Mouse (Mus musculus): ENCODE data around the gene Unc93a. TPM values are rescaled to one million over a fixed set of nuclear protein-coding genes. Genes with fewer than 3 reads are reported as not detected.
"Not testable (repeated sequence)": the region's sequence is repeated elsewhere in the genome, so short reads cannot be mapped to it uniquely, and the experiment has no call there.

Unc93a gene
- total RNA-seq (2021) = not detected
- long read RNA-seq, experiment 1 = 0 reads
- long read RNA-seq, experiment 2 = 0 reads

- not testable (repeated sequence) for DNase-seq (ENCODE audit: low spot score in 2 of 2)
These were observed at the start of gene Unc93a for GRCm38 (mm10) chr17:13131710-13132109. Gene Unc93a, minus strand, starts transcription at chr17:13131810.

GRCm38 (mm10) chr17:13180491-13180890 lies 48.9 kb upstream of the Unc93a start:
- DNase-seq (ENCODE audit: low spot score in 2 of 2) = not testable (repeated sequence)

DNA sequence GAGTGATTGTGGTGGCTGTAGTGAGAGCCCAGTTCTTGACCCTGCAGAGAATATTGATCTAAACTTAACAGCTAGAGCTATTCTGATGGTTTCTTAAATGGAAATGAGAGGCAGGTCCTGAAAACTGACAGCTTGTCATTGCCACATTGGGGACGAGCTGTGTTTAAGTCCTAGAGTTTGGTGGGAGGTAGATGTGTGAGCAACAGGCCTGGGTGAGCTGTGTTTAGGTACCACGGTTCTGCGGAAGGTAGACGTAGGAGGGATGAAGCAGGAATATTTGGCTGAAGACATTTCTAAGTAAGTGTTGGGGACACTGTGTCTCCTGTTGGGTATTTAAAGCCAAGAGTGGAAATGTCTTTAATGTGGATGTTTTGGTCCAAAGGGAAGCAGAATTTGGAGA lies 47.4 kb upstream of the Unc93a start:
- DNase-seq (ENCODE audit: low spot score in 2 of 2) = not testable (repeated sequence)

GRCm38 (mm10) chr17:13177796-13178195 lies 46.2 kb upstream of the Unc93a start:
- DNase-seq (ENCODE audit: low spot score in 2 of 2) = not testable (repeated sequence)

DNA sequence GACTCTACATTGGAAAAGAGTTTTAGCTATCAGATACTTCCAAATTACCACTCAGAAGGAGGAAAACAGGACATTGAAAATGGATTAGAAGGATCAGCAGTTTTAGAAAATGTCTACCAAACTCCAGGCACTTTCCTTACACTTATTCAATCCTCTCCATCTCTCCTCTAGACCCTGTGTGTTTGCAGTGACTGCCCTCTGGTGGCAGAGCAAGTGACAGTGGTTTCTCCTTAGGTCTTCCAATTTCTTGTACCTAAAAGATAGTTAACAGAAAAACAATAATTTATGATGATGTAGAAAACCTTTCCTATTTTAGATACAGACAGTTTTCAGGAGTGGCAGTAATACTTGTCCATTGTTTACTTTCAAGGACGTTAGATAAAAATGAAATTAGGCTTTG lies 44.0 kb upstream of the Unc93a start:
- not testable (repeated sequence) for DNase-seq (ENCODE audit: low spot score in 2 of 2)

DNA sequence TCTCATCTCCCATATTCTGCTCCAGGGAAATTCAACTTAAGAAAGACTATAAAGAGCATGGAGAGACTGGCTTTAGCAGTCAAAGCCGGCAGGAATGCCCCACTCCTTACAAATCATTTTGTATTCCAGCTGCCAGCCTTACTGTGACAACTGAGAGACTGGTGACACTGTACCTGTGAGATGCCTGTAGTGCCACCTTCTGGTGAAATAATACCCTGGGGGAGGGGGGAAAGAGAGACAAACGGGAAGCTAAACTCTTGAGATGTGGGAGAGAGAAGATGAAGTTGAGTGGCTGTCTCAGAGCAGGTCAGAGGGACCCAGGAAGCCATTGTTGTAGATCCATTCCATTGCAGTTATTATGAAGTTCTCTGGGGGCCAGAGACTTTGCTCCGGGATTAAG lies 42.4 kb upstream of the Unc93a start:
- DNase-seq (ENCODE audit: low spot score in 2 of 2) = not testable (repeated sequence)

DNA sequence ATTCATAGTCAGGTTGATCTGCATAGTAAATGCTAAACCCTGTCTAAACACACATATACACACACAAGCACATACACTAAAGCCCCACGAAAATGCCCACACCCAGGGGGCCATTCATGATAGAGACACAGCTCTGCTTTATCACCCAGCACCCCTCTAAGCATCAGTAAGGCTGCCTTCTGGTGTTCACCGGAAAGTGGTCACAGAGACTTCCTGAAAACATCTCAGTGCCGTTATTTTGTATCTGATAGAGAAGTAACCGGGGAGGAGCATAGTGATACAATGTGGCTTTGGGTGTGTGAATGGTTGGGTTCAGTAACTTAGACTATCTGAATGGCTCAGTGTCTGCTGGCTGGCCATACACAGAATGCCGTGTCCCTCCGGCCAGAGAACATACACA lies 42.0 kb upstream of the Unc93a start:
- not testable (repeated sequence) for DNase-seq (ENCODE audit: low spot score in 2 of 2)

DNA sequence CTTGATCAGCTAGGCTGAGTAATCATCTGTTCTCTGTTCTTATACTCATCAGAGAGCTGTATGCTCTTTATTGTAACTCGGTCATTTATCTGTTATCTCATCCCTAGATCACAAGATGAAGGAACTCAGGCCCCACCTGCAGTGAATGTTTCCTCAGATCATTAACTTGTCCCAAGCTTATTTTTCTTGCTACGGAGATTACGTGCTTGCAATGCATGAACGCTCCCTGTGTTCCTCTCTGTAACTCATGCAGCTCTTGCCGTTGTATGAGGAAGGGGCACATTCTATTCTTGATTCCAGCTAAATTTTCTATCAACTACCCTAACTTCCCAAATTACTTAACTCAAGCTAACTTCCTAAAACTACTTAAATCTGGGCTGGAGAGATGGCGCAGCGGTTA lies 14.5 kb upstream of the Unc93a start:
- not testable (repeated sequence) for DNase-seq (ENCODE audit: low spot score in 2 of 2)

DNA sequence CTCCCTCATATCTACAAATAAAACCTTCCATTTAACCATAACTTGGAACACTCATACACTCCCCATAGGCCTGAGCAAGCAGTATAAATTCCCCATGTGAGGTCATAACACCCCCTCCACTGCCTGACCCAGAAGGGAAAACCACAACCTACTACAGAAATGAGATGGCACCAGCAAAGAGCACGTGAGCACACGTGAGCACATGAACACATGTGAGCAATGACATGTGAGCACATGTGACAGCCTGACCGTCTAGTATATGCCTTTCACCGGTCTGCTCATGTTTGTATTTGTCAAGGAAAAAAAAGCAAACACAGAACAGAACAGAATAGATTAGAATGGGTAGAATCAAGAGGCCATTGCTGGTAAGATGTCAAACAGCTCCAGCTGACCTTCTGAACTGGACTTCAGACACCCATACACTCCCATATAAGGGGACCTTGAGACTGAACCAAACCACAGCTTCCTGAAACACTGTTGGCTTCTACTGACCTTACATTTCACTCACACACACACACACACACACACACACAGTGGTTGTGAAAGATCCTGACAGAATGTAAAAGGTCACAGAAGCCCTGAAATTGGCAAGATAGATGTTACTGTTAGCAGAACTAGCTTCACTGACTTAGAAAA lies 13.1 kb upstream of the Unc93a start:
- not testable (repeated sequence) for DNase-seq (ENCODE audit: low spot score in 2 of 2)

GRCm38 (mm10) chr17:13142665-13143064 lies 11.1 kb upstream of the Unc93a start:
- DNase-seq (ENCODE audit: low spot score in 2 of 2) = not testable (repeated sequence)

DNA sequence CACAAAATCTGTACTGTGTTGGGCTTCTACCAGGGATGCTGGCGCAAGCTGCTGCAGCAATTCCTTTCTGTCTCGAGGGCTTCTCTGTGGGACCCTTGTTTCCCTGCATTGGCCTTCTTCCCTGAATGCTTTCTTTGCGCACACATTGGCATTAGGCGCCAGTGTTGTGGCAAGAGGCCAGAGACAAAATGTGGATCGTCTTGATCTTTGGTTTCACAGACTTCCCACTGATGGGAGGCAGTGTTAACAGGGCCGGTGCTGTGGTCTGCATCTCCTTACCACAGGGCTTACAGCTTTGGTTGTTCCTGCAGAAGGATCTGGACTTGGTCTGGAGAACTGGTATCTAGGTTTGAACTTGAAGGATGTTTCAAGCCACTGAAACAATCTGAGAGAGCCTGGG lies 3.7 kb upstream of the Unc93a start:
- not testable (repeated sequence) for DNase-seq (ENCODE audit: low spot score in 2 of 2)

DNA sequence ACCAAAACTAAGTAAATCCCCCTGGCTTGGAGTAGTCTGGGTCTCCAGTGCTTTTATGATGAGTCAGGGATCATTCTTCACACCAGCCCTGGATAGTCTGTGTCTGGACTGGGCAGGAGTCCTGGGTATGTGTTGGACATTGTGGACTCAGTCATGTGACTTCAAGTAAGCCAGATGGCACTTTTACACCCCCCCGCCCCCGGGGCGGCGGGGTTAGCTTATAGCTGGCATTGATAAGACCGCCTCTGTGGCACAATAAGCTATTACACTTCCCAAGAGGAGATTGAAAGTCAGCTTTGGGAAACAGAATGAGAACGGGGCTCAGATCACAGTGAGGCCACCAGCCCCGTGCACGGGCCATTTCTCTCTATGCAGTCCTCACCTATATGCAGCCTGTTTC lies 742 bp upstream of the Unc93a start:
- not testable (repeated sequence) for DNase-seq (ENCODE audit: low spot score in 2 of 2)

GRCm38 (mm10) chr17:13129737-13130465 lies 1.7 kb downstream of the Unc93a start:
- DNase-seq (ENCODE audit: low spot score in 2 of 2) = not testable (repeated sequence)

- DNase-seq (ENCODE audit: low spot score in 2 of 2) = not testable (repeated sequence)
These were observed 2.3 kb downstream of the Unc93a start for GRCm38 (mm10) chr17:13129324-13129723.

DNA sequence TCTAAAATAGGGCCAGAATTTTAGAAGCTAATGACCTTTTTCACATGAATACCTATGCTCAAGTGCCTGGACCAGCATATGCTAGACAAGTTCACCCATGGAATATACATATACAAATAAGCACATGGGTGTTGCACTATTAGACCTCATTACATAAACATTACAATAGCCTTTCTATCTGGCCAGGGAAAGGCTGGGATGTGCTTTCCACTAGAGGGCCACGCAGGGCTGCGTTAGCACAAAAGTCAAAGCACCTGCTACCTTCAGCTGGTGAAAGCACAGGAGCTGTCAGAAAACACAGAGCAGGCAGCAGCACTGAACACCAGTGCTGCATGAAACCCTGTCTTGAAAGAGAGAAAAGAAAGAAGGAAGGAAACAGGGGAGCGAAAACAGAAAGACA lies 7.4 kb downstream of the Unc93a start:
- not testable (repeated sequence) for DNase-seq (ENCODE audit: low spot score in 2 of 2)

GRCm38 (mm10) chr17:13123308-13124038 lies 8.1 kb downstream of the Unc93a start:
- DNase-seq (ENCODE audit: low spot score in 2 of 2) = not testable (repeated sequence)

DNA sequence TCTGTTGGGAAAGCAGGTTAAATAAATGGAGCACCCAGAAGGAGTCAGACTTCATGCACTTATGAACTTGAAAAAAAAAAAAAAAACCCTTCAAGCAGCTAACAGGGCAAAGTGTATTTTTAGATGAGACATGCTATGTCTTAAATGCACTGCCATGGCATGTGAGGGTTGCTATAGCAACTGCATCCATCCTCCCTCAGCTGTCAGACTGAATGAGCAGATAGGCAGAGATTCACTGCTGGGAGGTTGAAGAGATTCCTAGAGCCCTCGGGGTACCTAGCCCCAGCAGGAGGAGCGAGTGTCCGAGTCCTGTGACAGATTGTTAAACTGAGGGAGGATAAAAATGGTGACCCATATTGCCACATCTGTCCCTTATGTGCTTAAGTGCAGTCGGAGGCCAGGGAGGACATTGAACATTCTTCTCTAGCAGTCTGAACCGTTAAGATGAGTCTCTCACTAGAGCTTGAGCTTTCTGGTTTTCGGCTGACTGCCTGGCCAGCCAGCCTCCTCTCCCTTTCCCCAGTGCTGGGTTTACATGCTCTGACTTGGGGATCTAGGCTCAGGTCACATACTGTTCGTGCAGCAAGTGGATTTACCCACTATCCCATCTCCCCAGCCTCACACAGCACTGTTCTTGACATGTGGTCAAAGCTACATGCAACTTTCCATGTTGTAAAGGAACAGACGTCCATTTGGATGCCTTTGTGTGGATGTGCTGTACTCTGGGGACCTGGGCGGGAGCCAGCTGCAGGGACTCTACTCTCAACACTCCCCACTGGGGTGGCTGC lies 18.9 kb downstream of the Unc93a start:
- not testable (repeated sequence) for DNase-seq (ENCODE audit: low spot score in 2 of 2)

DNA sequence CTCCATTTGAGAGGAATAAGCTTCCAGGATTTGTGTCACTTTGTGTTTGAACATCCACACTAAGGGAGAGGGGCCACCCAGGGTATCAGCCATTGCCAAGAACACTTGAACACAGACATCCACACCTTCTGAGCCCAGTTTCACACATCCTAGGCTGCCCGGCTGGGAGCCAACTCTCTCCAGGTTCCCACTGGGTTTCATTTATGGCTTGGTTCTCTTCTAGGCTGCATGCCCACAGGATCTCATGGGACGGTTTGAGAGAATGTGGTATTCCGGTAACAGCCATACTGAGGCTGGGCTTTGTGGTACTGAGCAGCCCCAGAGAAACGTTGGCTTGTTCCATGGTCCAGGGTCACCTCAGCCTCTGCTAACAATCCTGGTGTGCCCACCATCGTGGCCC lies 25.0 kb downstream of the Unc93a start:
- peak; percentile 4 to 13 for DNase-seq (ENCODE audit: low spot score in 2 of 2)

- not testable (repeated sequence) for DNase-seq (ENCODE audit: low spot score in 2 of 2)
These were observed 38.6 kb downstream of the Unc93a start for GRCm38 (mm10) chr17:13092960-13093359.

- not testable (repeated sequence) for DNase-seq (ENCODE audit: low spot score in 2 of 2)
These were observed 39.4 kb downstream of the Unc93a start for GRCm38 (mm10) chr17:13092100-13092764.

All from left cerebral cortex, adult 18-20 months (tissue).